Mouse (Mus musculus) urinary bladder, postnatal 10 days (tissue): Measurements from ENCODE around the gene Gm10322.

Experiments used
- DNase-seq: peaks from one replicate; pipeline ENCODE4 v3.0.0; 2022; ENCODE audit warnings: low spot score

The Gm10322 gene

DNA sequence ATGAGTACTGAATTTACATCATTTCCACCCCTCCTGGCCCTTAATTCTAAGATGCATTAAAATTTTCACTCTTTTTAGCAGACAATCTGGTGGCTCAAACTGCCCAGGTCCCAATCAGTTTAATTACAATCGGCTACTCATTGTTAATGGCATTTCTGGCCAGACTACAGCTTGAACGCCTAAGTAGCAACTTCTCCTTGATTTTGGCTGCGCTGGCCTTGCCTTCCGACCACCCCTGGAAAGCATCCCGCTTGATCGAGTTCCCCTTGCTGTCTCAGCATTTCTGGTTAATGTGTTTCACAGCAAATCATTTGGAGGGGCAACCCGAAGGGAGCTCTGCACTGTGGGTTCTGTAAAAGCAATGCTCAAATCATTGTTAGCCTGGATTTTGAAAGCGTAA, 13.8 kb upstream of the Gm10322 start:
- DNase-seq: no peak

DNA sequence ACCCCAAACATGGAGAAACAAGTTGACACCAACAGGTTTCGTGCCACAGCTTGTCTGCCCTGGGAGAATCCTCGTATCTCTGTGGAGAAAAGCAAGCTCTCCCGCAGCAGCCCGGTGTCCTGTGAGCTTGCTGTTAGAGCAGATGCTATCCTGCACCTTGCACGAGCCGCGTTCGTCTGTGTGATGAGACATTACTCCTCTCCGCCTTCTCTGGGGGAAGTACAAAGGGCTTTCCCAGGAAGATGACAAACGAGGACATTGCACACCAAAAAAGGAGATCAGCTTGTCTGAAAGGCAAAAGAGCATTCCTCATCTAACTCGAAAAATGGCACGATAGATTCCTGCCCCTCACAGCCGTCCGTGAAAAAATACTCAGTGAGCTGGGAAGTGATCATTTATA, 13.0 kb upstream of the Gm10322 start:
- DNase-seq: no peak

- DNase-seq: no peak
Observed at GRCm38 (mm10) chr10:59603843-59604242, 12.0 kb upstream of the Gm10322 start.

DNA sequence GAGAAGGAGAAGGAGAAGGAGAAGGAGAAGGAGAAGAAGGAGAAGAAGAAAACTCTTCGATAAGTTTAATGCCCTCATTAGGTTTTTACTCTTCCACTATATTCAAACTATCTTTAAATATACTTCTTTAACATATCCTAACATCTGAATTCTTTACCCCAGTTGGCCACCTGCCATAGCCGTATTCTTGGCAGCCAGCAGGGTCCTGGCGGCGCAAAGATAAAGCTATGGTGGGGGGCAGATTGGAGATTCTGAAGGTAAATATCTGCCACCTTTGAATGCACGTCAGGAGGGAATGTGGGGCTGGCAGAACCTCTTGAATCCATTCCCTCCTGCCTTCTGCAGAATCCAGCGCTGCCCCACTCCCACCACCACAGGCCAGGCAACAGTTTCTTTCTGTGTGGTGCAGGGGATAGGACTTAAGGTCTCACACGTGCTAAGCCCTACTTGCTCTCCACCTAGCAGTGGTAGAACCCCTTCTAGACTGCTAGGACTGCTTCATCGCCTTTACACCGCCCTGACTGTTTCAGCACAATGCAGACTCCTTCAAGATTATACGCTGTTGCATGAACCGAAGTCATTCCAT, 10.9 kb upstream of the Gm10322 start:
- no peak for DNase-seq

- no peak for DNase-seq
Observed at GRCm38 (mm10) chr10:59613276-59613675, 2.6 kb upstream of the Gm10322 start.

DNA sequence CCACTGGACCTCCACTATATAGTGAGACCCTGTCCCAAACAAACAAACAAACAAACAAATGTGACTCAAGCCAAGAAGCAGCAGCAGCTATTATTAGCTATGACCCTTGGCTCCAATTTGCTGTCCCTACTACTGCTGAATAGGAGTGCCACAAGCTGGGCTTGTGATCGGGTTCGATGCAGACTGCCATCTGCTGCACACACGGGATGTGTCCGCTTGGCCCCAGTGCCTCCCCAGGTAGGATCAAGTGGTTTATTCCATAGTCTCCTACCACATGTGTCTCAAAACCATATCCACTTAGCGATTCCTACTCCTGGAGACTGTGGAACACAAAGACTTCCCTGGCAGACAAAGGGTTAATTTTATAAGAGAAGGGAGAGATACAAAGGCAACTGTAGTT, 1.7 kb upstream of the Gm10322 start:
- no peak for DNase-seq

DNA sequence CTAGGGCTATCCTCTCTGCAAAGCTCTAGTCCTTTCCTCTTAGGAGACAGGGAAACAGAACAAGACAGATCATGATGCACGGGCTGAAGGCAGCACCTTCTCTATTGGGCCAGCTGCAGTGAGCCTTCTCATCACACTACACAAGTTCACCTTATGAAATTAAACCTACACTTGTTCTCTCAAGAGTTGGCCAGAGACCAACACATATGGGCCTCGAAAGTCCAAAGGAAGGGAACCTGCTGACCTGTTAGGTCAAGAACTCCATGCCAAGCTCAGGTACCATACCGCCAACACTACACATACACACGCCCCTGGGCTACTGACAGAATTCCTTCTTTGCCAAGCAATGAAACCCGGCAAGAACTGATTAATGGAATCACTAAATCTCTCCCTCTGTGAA, 452 bp upstream of the Gm10322 start:
- no peak for DNase-seq

GRCm38 (mm10) chr10:59616522-59616921, 659 bp downstream of the Gm10322 start, which contains the start of gene Mcu:
TSS of gene Mcu (minus strand) at chr10:59616692.
- peak; percentile 84 for DNase-seq

DNA sequence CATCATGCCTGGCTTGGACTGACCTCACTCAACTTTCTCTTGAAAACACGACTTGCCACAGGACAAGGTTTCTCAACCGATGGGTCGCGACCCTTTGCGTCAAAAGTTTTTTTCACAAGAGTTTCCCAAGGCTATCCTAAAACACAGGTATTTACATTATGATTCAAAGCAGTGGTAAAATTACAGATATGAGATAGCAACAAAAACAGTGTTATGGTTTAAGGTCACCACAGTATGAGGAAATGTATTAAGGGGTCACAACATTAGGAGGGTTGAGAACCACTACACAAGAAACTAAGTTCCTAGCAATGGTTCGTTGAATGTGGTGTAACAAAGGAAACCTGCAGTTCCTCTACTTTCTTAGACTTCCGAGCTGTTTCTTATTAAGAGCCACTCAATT, 1.9 kb downstream of the Gm10322 start:
- no peak for DNase-seq

DNA sequence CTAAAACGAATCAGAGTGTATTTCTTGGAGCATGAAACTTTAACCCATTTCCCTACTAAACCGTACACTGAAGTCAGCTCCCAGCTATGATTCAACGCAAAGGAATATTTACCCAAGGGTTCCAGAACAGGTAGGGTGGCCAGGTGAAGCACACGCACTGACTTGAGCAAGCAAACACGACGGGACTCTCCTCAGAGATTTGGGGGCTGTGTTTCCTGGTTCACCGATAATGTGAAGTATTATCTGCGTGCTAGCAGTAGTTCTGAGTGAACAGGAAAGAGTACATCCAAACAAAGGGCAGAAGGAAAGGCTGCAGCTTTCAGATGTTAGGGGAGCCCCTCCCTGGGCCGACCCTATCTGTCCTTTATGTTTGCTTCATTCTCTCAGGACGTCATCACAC, 5.5 kb downstream of the Gm10322 start:
- DNase-seq: no peak

- no peak for DNase-seq
Observed at GRCm38 (mm10) chr10:59623496-59623895, 7.6 kb downstream of the Gm10322 start.

DNA sequence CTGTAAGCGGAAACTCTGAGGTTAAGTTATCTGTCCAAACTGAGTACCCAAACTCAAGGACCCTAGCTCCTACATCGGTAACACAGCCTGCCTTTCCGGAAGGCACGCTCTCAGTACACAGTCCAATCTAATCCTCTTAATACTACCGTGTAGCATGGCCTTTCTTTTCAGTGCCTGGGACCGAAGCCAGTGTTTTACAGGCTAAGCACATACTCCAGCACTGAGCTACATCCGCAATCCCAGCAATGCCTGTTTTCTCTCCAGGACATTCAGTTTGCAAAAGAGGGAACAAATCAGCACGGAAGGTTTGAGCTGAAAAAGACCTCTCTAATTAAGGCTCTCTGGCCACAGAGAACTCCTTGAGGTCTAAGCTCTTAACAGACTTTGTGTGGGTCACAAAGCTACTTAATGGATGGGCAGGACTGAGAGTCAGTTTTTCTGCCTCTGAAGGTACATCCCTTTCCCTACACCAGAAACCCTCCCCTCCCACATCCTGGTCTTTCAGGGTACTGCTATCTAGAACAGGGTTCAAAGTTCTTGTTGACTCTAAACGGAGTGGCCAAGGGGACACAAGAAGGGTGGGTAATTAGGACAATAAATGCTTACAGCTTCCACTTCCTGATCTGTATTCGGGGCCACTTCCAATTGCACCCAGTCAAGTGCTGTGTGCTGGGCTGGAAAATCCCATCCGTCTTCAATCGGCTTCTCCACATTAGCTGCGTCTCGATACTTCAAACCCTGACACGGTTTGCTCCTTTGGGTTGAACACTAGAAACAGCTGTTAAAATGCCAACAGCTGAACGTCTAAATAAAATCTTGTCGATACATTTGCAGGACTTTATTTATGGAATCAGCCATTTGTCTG, 13.0 kb downstream of the Gm10322 start:
- no peak for DNase-seq

GRCm38 (mm10) chr10:59629506-59629782, 13.6 kb downstream of the Gm10322 start:
- DNase-seq: no peak

DNA sequence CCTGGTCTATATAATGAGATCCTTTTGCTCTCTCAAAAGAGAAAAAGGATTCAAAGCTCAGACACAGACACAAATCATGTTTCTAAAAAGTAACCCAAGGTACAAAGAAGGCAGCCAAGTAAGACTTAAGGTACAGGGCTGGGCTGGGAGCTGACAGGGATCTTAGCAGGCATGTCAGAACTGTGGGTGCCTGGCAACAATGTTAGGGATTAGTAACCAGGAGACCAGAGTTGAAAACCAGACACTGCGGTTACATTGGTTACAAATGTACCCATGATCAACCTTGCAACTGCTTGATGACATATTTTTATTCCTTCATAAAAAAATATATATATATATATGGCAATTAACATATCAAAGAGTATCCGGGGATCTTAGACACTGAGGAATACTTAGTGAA, 20.2 kb downstream of the Gm10322 start:
- DNase-seq: no peak

- no peak for DNase-seq
Observed at GRCm38 (mm10) chr10:59636751-59637533, 21.1 kb downstream of the Gm10322 start.

- no peak for DNase-seq
Observed at GRCm38 (mm10) chr10:59637596-59638124, 21.8 kb downstream of the Gm10322 start.

DNA sequence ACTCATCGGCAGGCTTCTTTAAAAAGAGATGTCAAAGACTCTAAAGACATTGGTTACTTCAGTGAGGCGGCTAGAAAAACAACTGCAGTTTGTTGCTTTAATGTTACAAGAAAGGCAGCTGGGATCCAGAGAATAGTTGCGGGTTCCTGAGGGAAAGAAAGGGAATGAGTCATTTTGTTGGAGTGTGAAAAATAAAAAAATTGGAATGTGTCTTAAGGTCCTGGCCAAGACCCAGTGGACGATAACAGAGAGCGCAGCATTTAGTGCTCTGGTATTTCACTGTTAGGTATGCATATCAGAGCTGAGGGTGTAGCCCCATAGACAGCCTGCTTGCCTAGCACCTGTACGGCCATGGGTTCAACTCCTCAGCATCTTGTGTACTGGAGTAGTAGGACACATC, 22.7 kb downstream of the Gm10322 start:
- no peak for DNase-seq

DNA sequence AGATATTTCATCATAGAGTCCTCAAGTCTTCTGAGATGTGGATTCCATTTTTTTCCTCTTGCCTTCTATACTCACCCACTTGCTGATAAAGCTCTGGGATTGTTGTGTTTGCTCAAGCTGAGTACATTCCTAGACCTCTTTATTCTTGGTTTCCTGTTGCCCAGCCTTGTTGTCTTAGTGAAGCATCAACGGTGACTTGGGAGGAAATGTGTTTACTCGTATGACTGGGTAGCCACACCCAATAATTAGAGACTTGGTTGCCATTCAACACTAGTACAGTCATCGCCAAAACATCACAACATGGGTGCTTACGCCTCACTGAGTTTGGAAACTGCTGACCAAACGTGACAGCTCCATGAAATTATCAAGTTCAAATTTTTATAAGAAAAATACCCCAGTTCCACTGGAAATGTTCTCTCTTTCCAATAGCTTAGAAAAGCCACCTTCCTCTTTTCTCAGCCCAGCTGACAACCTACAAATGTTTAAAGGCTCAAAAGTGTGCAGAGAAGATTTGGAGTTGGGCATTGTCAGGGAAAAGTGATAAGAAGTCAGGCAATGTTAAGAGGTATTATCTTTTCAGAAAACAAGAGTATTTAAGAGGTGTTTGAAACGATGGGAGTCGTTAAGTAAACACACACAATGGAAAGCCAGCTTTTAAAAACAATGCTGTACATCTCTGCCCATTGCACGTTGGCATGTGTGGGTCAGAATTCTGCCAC, 27.0 kb downstream of the Gm10322 start:
- no peak for DNase-seq

GRCm38 (mm10) chr10:59643645-59644044, 27.8 kb downstream of the Gm10322 start:
- DNase-seq: no peak

- no peak for DNase-seq
Observed at GRCm38 (mm10) chr10:59644710-59645109, 28.8 kb downstream of the Gm10322 start.

DNA sequence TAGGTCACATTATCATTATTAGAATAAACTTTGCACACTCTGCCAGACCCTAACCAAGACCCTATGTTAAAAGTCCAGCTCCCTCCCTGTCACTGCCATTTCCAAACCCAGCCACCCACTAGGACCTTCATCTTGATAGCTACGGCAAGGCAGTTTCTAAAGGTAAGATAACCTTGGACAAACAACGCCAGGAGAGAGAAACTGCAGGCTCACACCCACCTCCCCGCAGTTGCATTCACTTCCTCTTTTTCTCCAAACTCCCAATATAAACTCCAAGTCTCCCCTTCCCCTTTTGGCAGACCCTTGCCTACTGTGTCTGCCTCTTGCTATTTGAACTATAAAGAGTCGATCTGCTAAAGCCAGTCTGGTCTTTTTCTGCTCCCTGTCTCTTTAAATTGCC, 29.3 kb downstream of the Gm10322 start:
- DNase-seq: no peak

DNA sequence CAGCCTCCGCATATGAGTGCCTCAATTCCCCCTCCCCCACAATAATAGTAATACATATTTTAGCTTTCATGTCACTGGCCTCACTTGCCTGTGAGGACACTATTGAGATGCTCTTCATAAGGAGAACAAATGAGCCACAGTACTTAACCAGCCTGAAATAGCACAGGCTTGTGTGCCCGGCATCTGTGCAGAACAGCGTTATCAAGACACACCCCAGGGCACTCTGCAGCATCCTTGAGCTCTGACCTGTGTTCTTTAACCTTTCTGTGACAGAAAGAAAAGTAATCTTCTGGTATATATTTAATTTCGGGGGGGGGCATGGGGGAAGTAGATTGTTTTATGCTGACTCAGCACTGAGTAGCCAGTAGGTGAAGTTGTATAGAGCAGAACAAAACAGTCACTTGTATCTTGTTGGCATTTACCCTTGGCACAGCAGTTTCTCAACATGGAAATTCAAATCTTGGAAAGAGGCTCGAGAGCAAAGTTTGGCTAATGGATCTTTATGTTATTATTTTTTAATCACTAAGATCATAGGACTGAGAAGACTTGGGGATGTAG, 31.0 kb downstream of the Gm10322 start:
- DNase-seq: no peak
